Comparison of ENCODE assay signal across 24 mouse cellular contexts in genomic region chr3:146569594-146569993, GRCm38 (mm10). TPM values are rescaled to one million over a fixed set of nuclear protein-coding genes. Genes with fewer than 3 reads are reported as not detected.
"Had no signal": no experiment of that assay in that cellular context is flagged by ENCODE, and none has a peak within 500 bp of the region (broad histone marks: within the 10 kb centered on the region; RNA-seq: fewer than 3 reads in every experiment).

No protein-coding gene starts in this region.

- H3K9me3 ChIP-seq: limb, embryonic 13.5 days; midbrain, embryonic 10.5 days; neural tube, embryonic 15.5 days had no signal

- H3K27ac ChIP-seq: kidney, postnatal 0 days; limb, embryonic 13.5 days; midbrain, embryonic 10.5 days; neural tube, embryonic 15.5 days had no signal

- DNase-seq: kidney, adult 9 months; left cerebral cortex, postnatal 4 days; lung, adult 2 months; lung, postnatal 4 days; midbrain, embryonic 14.5 days; right cerebral cortex, adult 18-20 months; right cerebral cortex, postnatal 25 days; thymus, adult 18-20 months; thymus, postnatal 14 days had no signal

- H3K27me3 ChIP-seq: limb, embryonic 13.5 days; neural tube, embryonic 15.5 days had no signal

- H3K4me1 ChIP-seq: limb, embryonic 13.5 days; neural tube, embryonic 15.5 days had no signal

- H3K4me2 ChIP-seq: limb, embryonic 13.5 days; neural tube, embryonic 15.5 days had no signal

- H3K36me3 ChIP-seq: limb, embryonic 13.5 days; midbrain, embryonic 10.5 days; neural tube, embryonic 15.5 days had no signal

- H3K9ac ChIP-seq: limb, embryonic 13.5 days; neural tube, embryonic 15.5 days had no signal

- ATAC-seq: lung, postnatal 0 days had no signal

- H3K4me3 ChIP-seq: limb, embryonic 13.5 days; midbrain, embryonic 10.5 days; myocyte; neural tube, embryonic 15.5 days had no signal

RNA-seq across cellular contexts. Expression of gene Uox, which starts 0.6 kb away (rescaled TPM):
- total RNA-seq: layer of hippocampus, postnatal 14 days; megakaryocyte, adult 5-6 weeks had no signal
- polyA plus RNA-seq: midbrain, embryonic 10.5 days; midbrain, embryonic 14.5 days; myocyte; neural tube, embryonic 11.5 days; neural tube, embryonic 15.5 days; stomach, embryonic 14.5 days had no signal

RNA-seq across cellular contexts. Expression of gene Dnase2b, which starts 45.8 kb away (rescaled TPM):
- total RNA-seq: layer of hippocampus, adult 8-10 months; layer of hippocampus, postnatal 14 days; left cerebral cortex, adult 18-20 months; left cerebral cortex, postnatal 10 days; left cerebral cortex, postnatal 4 days had no signal
- polyA plus RNA-seq: intestine, postnatal 0 days; kidney, postnatal 0 days; large intestine, adult 2 months; limb, embryonic 13.5 days; midbrain, embryonic 10.5 days; midbrain, embryonic 14.5 days; myocyte; neural tube, embryonic 11.5 days; neural tube, embryonic 15.5 days; stomach, embryonic 14.5 days had no signal
